Mouse (Mus musculus): Measurements from ENCODE around the gene Man1c1.
A peak's percentile ranks its signal among the peaks of the same experiment; 100 is the strongest.

Gene Man1c1

DNA sequence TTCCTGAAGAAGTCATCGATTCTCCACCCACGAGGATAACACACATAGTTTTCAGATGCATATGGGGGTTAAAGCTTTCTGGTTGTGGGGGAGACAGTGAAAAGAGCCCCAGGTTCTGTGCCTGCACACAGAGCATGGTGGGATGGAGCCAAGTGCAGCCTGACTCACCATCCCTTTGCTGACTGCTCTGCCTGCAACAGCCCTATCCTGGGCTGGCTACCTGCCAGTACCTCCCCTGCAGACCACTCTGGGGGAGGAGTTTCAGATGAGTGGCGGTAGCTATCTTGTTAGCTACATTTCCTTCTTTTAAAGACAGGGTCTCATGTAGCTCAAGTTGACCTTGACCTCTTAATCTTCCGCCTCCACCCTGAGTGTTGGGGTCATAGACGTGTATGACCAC is 125.7 kb downstream of the Man1c1 start:
- DNase-seq (ENCODE audit: low spot score) = no peak

DNA sequence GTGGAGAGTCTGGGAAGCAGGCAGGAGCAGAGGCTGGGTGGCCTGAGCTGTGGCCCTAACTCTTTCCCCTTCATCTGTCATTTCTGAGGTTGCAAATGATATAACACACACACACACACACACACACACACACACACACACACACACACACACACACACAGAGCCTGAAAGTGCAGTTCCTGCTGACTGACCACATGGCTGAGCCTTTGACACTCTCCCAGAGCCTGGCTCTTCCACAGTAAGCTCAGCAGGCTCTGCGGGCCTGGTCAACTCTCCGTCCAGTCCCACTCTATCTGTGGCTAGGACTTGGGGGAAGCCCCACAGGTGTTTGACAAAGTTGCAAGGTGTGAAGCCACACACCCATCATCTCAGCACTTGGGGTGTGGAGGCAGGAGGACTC is 126.8 kb downstream of the Man1c1 start:
- no peak for DNase-seq (ENCODE audit: low spot score)

GRCm38 (mm10) chr4:134575486-134575885 is 128.6 kb downstream of the Man1c1 start:
- DNase-seq (ENCODE audit: low spot score) = no peak

GRCm38 (mm10) chr4:134572449-134573300 is 131.4 kb downstream of the Man1c1 start:
- DNase-seq (ENCODE audit: low spot score) = no peak

GRCm38 (mm10) chr4:134570704-134571451 is 133.2 kb downstream of the Man1c1 start:
- DNase-seq (ENCODE audit: low spot score) = no peak

- DNase-seq (ENCODE audit: low spot score) = no peak
These were observed 134.3 kb downstream of the Man1c1 start for GRCm38 (mm10) chr4:134569831-134570230.

GRCm38 (mm10) chr4:134569205-134569604 is 134.9 kb downstream of the Man1c1 start:
- peak; percentile 44 for DNase-seq (ENCODE audit: low spot score)

DNA sequence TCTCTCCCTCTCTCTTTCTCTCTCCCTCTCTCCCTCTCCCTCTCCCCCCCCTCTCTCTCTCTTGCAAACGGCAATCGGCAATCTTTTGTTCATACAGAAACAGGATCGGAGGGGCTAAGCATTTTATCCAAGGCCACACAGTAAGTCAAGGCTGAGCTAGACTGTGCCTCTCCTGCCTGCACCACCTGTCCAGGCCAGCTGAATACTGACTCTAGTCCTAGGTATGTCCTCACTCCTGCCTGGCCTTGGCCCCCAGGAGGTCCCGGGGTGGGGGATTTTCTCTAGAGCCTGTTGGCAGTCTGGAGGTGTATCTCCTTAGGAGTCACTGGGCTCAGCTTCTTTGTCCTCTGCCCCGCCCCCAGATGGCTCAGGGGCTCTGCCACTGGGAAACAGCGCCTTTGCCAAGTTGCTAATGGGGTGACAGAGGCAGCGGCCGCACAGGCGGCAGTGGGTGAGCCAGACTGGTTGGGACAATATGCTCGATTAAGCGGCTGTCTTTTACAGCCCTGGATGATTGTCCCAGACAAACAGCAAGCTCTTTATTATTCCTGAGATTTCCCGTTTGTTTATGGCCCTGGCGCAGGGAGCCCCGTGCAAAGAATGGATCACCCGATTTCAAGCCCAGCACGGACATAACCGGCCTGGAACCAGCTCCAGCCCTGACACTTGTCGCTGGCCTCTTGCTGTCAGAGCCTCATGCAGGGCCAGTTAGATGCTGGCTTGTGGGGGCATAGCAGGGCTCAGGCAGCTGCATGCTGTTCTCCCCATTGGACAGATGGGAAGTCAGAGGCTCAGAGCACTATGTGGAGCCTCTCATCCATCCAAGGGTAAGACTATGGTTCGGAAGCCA is 136.5 kb downstream of the Man1c1 start:
- no peak for DNase-seq (ENCODE audit: low spot score)

DNA sequence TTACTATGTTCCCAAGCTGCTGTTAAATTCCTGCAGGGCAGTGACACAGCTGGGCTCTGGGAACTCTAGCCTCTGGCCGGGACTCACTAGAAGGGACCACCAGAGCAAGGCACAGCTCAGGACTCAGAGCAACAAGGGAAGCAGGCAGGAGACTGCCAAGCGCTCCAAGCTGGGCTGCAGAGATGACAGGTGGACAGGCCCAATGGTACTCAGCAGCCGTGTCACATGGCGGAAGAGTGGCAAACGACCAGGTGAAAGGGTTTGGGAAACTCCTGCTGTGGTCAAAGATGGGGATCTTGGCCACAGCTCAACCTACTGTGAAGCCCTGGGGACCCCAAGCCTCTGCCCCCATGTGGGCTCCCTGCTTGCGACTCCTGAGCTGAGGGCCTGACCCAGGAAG is 140.0 kb downstream of the Man1c1 start:
- no peak for DNase-seq (ENCODE audit: low spot score)

DNA sequence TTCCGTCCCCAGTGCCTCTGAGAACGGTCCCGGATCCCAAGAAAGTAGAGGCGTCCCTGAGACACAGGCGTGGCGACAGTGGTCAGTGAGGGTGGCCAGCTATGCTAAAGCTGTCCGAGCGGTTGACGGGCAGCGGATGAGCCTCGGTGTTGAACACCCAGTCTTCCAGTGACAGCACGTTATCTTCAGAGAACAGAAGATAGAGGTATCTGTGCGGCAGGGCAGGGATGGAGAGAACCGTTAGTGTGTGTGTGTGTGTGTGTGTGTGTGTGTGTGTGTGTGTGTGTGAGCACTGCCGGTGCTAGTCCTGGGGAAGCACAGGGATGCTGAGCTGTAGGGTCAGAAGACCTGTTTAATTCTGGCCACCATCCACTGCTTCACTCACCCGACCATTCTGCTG is 140.5 kb downstream of the Man1c1 start:
- DNase-seq (ENCODE audit: low spot score) = no peak

DNA sequence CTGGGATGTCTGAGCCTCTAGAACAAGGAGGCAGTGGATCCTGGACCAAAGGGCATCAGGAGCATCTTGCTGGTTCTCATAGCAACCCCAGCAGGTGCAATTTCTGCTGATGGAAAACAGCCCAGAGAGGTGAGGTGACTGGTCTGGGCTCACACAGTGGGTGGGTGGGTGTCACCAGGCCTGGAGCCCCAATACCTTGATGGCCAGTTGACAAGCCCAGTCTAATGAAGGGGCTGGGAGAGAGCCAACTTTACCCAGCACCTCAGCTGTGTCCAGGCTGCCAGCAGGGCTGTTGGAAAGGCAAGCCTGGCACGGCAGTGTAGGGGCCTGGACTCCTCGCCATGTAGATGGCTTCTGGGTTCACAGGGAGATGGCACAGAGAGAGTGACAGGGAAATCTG is 142.1 kb downstream of the Man1c1 start:
- DNase-seq (ENCODE audit: low spot score) = no peak

GRCm38 (mm10) chr4:134560699-134561098 is 143.4 kb downstream of the Man1c1 start:
- DNase-seq (ENCODE audit: low spot score) = no peak

DNA sequence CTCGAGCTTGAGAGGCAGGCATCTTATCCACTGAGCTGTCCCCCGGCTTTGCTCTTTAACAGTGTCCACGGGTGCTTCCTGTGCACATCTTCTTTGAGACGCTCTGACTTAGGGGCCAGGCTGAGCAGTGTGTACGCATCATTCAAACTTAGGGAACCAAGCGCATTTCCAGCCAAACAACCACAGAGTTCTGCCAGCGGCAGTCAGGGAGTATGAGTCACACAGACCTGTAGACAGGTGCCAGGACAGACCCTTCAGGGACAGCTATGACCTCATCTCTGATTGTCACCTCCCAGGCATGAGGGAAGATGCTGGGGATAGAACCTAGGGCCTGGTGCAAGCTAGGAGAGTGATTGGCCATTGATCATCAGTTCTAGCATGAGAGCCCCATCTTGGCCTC is 144.9 kb downstream of the Man1c1 start:
- no peak for DNase-seq (ENCODE audit: low spot score)

DNA sequence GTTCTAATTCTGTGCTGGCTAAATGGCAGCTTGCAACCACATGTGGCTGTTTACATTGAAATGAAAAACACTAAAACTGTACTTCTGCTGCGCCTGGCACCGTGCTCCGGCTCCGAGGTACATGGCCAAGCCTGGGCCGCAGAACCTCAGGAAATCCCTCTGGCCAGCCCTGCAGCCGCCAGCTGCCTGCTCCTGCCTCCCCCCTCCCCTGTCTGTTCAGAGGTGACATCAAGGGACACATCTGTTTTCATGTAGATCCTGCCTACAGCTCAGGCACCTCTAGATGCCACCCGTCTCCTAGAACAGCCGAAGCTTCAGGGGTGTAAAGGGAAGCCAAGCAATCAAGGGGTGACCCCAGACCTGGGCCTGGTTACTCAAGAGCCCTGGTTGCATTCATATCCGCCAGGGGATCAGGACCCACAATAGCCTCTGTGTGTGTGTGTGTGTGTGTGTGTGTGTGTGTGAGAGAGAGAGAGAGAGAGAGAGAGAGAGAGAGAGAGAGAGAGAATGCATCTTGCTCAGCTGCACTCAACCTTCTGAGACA is 145.4 kb downstream of the Man1c1 start:
- DNase-seq (ENCODE audit: low spot score) = no peak

DNA sequence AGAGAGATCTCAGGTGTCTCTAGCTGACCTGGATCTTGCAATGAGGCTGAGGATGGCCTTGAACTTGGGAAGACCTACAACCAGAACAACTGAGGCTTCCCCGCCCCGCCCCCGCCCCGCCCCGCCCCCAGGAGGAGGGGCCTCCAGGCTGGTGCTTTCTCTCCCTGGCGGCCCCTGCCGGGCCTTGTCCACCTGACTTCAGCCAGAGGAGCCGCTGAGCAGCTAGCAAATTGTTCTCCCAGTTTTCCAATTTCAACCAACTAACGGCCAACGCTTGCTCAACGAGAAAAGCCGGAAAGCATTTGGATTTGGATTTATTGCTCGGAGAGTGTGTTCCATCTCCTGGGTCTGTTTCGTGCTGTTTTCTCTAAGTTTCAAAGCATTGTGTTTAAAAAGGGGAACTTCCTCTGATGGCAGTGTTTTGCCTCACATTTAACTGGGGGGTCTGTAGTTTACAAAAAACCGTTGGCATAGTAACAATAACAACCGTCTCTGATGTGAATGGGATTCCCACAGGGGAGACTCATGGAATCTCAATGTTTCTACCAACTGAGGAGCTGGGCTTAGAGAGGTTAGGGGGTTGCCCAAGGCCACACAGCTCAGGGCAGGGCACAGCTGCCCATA is 146.4 kb downstream of the Man1c1 start:
- DNase-seq (ENCODE audit: low spot score) = no peak

DNA sequence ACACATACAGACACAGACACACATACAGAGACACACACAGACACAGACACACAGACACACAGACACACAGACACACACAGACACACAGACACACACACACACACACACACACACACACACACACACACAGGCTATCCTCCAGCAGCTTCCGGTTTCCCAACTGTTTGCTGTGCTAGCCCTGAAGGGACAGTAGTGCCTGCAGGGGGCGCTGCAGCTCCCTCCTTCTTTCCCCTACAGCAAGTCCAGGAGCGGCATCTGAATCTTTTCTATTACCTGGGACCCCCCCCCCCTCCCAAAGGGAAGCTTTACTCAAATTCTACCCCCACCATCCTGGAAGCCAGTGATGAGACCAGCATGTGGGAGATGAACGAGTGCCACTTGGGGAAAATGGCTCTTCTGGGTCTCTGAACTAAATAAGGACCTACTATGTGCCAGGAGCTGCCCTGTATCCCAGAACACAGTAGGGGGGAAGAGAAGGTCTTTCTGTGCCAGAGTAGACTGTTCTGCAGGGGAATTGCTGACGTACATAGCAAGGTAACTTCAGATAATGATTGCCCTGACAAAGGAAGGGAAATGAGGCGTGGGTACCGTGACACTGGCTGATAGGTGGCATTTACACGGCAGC is 148.0 kb downstream of the Man1c1 start:
- peak; percentile 51 for DNase-seq (ENCODE audit: low spot score)

- no peak for DNase-seq (ENCODE audit: low spot score)
These were observed 150.5 kb downstream of the Man1c1 start for GRCm38 (mm10) chr4:134553631-134554030.

DNA sequence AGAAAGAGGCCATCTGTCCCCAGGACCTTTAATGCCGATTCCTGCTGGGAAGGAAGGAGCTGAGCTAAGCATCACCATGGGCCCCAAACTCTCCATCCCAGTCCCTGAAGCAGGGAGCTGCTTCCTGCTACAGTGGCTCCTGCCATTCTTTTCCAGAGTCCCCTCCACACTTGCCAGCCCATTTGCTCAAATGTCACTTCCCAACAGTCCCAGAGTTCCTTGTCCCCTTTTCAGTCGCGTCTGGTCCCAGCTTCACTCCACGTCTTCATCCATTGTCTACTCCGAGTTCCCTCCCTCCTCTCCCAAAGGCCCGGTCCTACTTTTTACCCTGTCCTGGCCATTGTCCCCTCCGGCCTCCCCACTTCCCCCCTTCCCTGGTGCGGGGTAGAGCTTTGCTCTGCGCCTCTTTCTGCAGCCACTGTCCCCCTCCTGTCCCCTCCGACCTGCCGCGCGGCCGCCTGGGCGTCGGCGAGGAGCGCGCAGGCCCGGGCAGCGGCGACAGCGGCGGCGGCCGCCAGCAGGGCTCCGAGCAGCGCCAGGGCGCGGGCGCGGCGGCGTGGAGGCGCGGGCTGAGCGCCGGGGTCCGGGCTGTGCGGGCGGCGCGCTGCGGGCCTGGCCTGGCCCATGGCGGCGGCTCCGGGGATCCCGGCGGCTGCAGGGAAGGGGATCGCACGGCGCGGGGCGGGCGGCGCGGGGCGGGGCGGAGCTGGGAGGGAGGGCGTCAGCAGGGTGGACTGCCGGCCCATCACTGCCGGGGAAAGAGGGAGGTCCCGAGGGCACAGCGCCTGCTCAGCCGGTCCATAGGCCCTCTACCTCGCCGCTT is 152.4 kb downstream of the Man1c1 start, which contains the start of gene Selenon:
Gene Selenon (minus strand): TSS at position 673 of the 823 bp plus-strand sequence.
- DNase-seq (ENCODE audit: low spot score) = peak; percentile 79

- DNase-seq (ENCODE audit: low spot score) = no peak
These were observed 154.2 kb downstream of the Man1c1 start for GRCm38 (mm10) chr4:134549899-134550298.
